Mouse (Mus musculus) regulatory T cell (primary cell): Measurements from ENCODE around the gene Cnnm2.

Experiments
- in situ Hi-C: fragments of 300-600 bp; cut with MboI, MseI; formaldehyde crosslinking; loops from one replicate; pipeline ENCODE4 v1.15.1; 2025; ENCODE audit warnings: high pct_unique_total_duplicates

Cnnm2 gene

GRCm38 (mm10) chr19:46792480-46792879, 31.1 kb downstream of the Cnnm2 start:
- in situ Hi-C loops = no loop called here

GRCm38 (mm10) chr19:46794181-46794580, 32.8 kb downstream of the Cnnm2 start:
- in situ Hi-C loops = no loop called here

- in situ Hi-C loops = no loop called here
Observed at GRCm38 (mm10) chr19:46799903-46800583, 38.6 kb downstream of the Cnnm2 start.

GRCm38 (mm10) chr19:46801492-46801891, 40.1 kb downstream of the Cnnm2 start:
- in situ Hi-C loops = no loop called here

- in situ Hi-C loops = no loop called here
Observed at GRCm38 (mm10) chr19:46802306-46802705, 40.9 kb downstream of the Cnnm2 start.

- in situ Hi-C loops = no loop called here
Observed at GRCm38 (mm10) chr19:46803732-46804131, 42.3 kb downstream of the Cnnm2 start.

GRCm38 (mm10) chr19:46804751-46805150, 43.4 kb downstream of the Cnnm2 start:
- in situ Hi-C loops = no loop called here

GRCm38 (mm10) chr19:46805933-46806688, 44.7 kb downstream of the Cnnm2 start:
- in situ Hi-C loops = no loop called here

- in situ Hi-C loops = no loop called here
Observed at GRCm38 (mm10) chr19:46808261-46808660, 46.9 kb downstream of the Cnnm2 start.

- in situ Hi-C loops = no loop called here
Observed at GRCm38 (mm10) chr19:46809031-46809430, 47.6 kb downstream of the Cnnm2 start.

GRCm38 (mm10) chr19:46819276-46819675, 57.9 kb downstream of the Cnnm2 start:
- in situ Hi-C loops = no loop called here

- in situ Hi-C loops = no loop called here
Observed at GRCm38 (mm10) chr19:46822491-46822890, 61.1 kb downstream of the Cnnm2 start.

GRCm38 (mm10) chr19:46823759-46824158, 62.4 kb downstream of the Cnnm2 start:
- in situ Hi-C loops = no loop called here

- in situ Hi-C loops = no loop called here
Observed at GRCm38 (mm10) chr19:46824867-46825266, 63.5 kb downstream of the Cnnm2 start.

GRCm38 (mm10) chr19:46827654-46828165, 66.3 kb downstream of the Cnnm2 start:
- in situ Hi-C loops = no loop called here

GRCm38 (mm10) chr19:46828961-46829360, 67.6 kb downstream of the Cnnm2 start:
- in situ Hi-C loops = no loop called here

GRCm38 (mm10) chr19:46831381-46831780, 70.0 kb downstream of the Cnnm2 start:
- in situ Hi-C loops = no loop called here

GRCm38 (mm10) chr19:46834301-46834700, 72.9 kb downstream of the Cnnm2 start:
- in situ Hi-C loops = no loop called here

GRCm38 (mm10) chr19:46835339-46835738, 73.9 kb downstream of the Cnnm2 start:
- in situ Hi-C loops = no loop called here

GRCm38 (mm10) chr19:46836085-46836484, 74.7 kb downstream of the Cnnm2 start:
- in situ Hi-C loops = no loop called here

GRCm38 (mm10) chr19:46837290-46838079, 76.1 kb downstream of the Cnnm2 start:
- in situ Hi-C loops = no loop called here

GRCm38 (mm10) chr19:46841016-46841415, 79.6 kb downstream of the Cnnm2 start:
- in situ Hi-C loops = loop anchor here (10.0 kb wide), 1 partner anchor 726 kb away; no protein-coding TSS in a partner anchor
